27 mouse cellular contexts compared by ENCODE assay signal in the genomic region with DNA sequence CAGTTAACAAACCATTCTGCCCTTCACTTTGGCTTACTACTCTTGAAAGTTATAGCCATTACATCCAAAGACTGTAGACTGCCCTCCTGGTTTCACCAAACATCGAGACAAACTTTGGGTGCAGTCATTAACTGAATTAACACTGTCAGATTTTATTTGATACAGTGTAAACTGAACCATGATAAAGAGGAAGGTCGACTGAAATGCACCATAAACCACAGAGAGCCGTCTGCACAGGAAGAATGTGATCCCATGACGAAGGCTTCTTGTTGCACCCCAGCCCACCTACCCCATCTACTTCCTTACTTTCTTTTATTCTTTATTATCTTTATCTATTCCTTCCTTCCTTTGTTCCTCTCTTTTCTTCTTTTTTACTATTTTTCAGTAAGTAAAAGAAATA.
"Had no signal": no experiment of that assay in that cellular context is flagged by ENCODE, and none has a peak within 500 bp of the region (broad histone marks: within the 10 kb centered on the region; RNA-seq: fewer than 3 reads in every experiment).

No protein-coding gene starts in this region.

- H3K27me3 ChIP-seq: heart, embryonic 13.5 days; heart, embryonic 15.5 days; hindbrain, embryonic 12.5 days; intestine, embryonic 15.5 days; kidney, embryonic 15.5 days; limb, embryonic 12.5 days; liver, embryonic 13.5 days had no signal

- ATAC-seq: hindbrain, embryonic 16.5 days; inflammation-experienced regulatory T-cells, adult 6 months; intestine, embryonic 15.5 days; intestine, postnatal 0 days had no signal

- H3K4me3 ChIP-seq: gastrocnemius, adult 2 months; heart, adult 2 months; heart, embryonic 13.5 days; heart, embryonic 15.5 days; hindbrain, embryonic 10.5 days; hindbrain, embryonic 12.5 days; intestine, embryonic 15.5 days; kidney, embryonic 15.5 days; layer of hippocampus, adult 2 months; left cerebral cortex, adult 2 months; limb, embryonic 10.5 days; limb, embryonic 12.5 days; liver, embryonic 13.5 days had no signal

- H3K27ac ChIP-seq: gastrocnemius, adult 2 months; heart, adult 2 months; heart, embryonic 13.5 days; heart, embryonic 15.5 days; hindbrain, embryonic 10.5 days; hindbrain, embryonic 12.5 days; hindbrain, embryonic 14.5 days; intestine, embryonic 15.5 days; kidney, embryonic 15.5 days; layer of hippocampus, adult 2 months; left cerebral cortex, adult 2 months; limb, embryonic 10.5 days; limb, embryonic 12.5 days; liver, embryonic 13.5 days had no signal

- H3K36me3 ChIP-seq: heart, embryonic 13.5 days; heart, embryonic 15.5 days; hindbrain, embryonic 10.5 days; hindbrain, embryonic 12.5 days; intestine, embryonic 15.5 days; kidney, embryonic 15.5 days; limb, embryonic 12.5 days; liver, embryonic 13.5 days had no signal

- DNase-seq: gastrocnemius, adult 2 months; gastrocnemius, postnatal 10 days; gastrocnemius, postnatal 25 days; heart, adult 2 months; heart, postnatal 14 days; heart, postnatal 36 days; kidney, adult 2 months; kidney, adult 9 months; kidney, postnatal 10 days; kidney, postnatal 25 days; kidney, postnatal 4 days; liver; liver, embryonic 13.5 days had no signal

- H3K9me3 ChIP-seq: heart, embryonic 13.5 days; heart, embryonic 15.5 days; hindbrain, embryonic 10.5 days; hindbrain, embryonic 12.5 days; intestine, embryonic 15.5 days; kidney, embryonic 15.5 days; limb, embryonic 10.5 days; limb, embryonic 12.5 days; liver, embryonic 13.5 days had no signal

- H3K4me1 ChIP-seq: intestine, embryonic 15.5 days; liver, embryonic 13.5 days had no signal
